Mouse (Mus musculus): ENCODE results near the gene Gm9844. TPM values are rescaled to one million over a fixed set of nuclear protein-coding genes. Genes with fewer than 3 reads are reported as not detected.
A peak's percentile ranks its signal among the peaks of the same experiment; 100 is the strongest.

Gm9844 gene
- total and polyA plus RNA-seq, 2 experiments from 2014 or later = 0.65 to 6.7 TPM

GRCm38 (mm10) chr7:24897224-24897623 is 35.2 kb downstream of the Gm9844 start, which contains the start of gene Cd79a:
TSS of gene Cd79a (plus strand) at chr7:24897381.
- Histone ChIP-seq H3K36me3 (replicated peaks; ENCODE audit: control insufficient read depth, insufficient read depth, low read length) (no peaks in the 10 kb centered on the region), H3K4me3 (ENCODE audit: low read depth, low read length) (no peak within 1 kb of the TSS), H3K4me1 (ENCODE audit: control insufficient read depth, insufficient read depth) (0 out of 2 replicates have a peak, but pooled peaks cover 5% of the 10 kb centered on the region), H3K27me3 (ENCODE audit: control insufficient read depth, insufficient read depth, low read length) (no peaks in the 10 kb centered on the region), H3K27ac (ENCODE audit: low read depth) (no peak within 1 kb of the TSS), H3K9me3 (replicated peaks; ENCODE audit: control insufficient read depth, low read length) (no peaks in the 10 kb centered on the region), H3K9ac (replicated peaks; ENCODE audit: low read depth, low read length) (no peak within 1 kb of the TSS), H3K4me2 (ENCODE audit: low read depth, low read length) (no peak within 1 kb of the TSS)
- WGBS = 69% methylated on average over 12 of the region's 12 CpGs
- no peak for TF ChIP-seq CTCF (IDR thresholded peaks at IDR 0.05; ENCODE audit: low read depth)
- TF ChIP-seq EP300 (IDR thresholded peaks at IDR 0.05; ENCODE audit: low read depth) = no peak
- DNase-seq (ENCODE audit: low spot score) (no peak), ATAC-seq (ENCODE audit: insufficient read depth, low read depth) (no peak)

DNA sequence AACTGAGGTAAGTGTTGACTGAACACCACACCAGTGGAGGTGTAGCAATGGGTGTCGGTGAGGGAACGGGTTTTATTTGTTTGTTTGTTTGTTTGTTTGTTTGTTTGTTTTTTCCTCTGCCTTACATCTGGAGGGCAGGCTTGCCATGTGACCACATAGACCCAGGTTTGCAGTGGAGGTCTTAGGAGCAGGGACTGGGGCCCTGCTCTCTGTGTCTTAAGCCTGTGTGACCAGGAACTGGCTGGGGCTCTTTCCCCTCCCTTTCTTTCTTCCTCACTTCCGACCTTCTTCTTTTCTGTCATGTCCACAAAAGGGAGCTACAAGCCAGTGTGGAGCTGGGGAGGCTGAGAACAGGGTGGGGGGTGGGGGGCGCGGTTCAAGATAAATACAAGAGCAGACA is 35.9 kb downstream of the Gm9844 start:
- H3K9me3 ChIP-seq (replicated peaks; ENCODE audit: control insufficient read depth, low read length) = no peaks in the 10 kb centered on the region
- H3K4me1 ChIP-seq (ENCODE audit: control insufficient read depth, insufficient read depth) = 0 out of 2 replicates have a peak, but pooled peaks cover 9% of the 10 kb centered on the region
- no peak for ATAC-seq (ENCODE audit: insufficient read depth, low read depth)
- H3K9ac ChIP-seq (replicated peaks; ENCODE audit: low read depth, low read length) = no peak overlapping the region
- no peak for DNase-seq (ENCODE audit: low spot score)
- H3K27ac ChIP-seq (ENCODE audit: low read depth) = no peak overlapping the region
- TF ChIP-seq CTCF (IDR thresholded peaks at IDR 0.05; ENCODE audit: low read depth) (no peak), EP300 (IDR thresholded peaks at IDR 0.05; ENCODE audit: low read depth) (no peak)
- no peak overlapping the region for H3K4me3 ChIP-seq (ENCODE audit: low read depth, low read length)
- H3K4me2 ChIP-seq (ENCODE audit: low read depth, low read length) = no peak overlapping the region
- no peaks in the 10 kb centered on the region for H3K27me3 ChIP-seq (ENCODE audit: control insufficient read depth, insufficient read depth, low read length)
- H3K36me3 ChIP-seq (replicated peaks; ENCODE audit: control insufficient read depth, insufficient read depth, low read length) = no peaks in the 10 kb centered on the region
- WGBS = 73% methylated on average over 5 of the region's 5 CpGs

DNA sequence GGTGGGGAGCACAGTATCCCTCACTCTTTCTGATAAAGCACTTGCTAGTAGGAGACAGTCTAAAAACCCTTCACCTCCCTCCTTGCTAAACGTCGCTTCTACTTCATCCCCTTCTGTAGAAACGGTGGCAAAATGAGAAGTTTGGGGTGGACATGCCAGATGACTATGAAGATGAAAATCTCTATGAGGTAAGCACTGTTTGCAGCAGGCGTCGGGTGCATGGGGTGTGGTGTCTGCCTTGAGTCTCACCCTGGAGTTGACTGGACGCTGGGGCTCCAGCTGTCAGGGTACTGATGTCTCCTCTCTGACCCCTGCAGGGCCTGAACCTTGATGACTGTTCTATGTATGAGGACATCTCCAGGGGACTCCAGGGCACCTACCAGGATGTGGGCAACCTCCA is 39.1 kb downstream of the Gm9844 start:
- Histone ChIP-seq H3K9me3 (replicated peaks; ENCODE audit: control insufficient read depth, low read length) (no peaks in the 10 kb centered on the region), H3K4me1 (ENCODE audit: control insufficient read depth, insufficient read depth) (peaks cover 11% of the 10 kb centered on the region; the same call in 1 of the 2 replicates), H3K36me3 (replicated peaks; ENCODE audit: control insufficient read depth, insufficient read depth, low read length) (no peaks in the 10 kb centered on the region), H3K27ac (ENCODE audit: low read depth) (no peak overlapping the region), H3K4me3 (ENCODE audit: low read depth, low read length) (no peak overlapping the region), H3K4me2 (ENCODE audit: low read depth, low read length) (no peak overlapping the region), H3K27me3 (ENCODE audit: control insufficient read depth, insufficient read depth, low read length) (no peaks in the 10 kb centered on the region), H3K9ac (replicated peaks; ENCODE audit: low read depth, low read length) (no peak overlapping the region)
- WGBS = 58% methylated on average over 6 of the region's 6 CpGs
- ATAC-seq (ENCODE audit: insufficient read depth, low read depth) (no peak), DNase-seq (ENCODE audit: low spot score) (no peak)
- TF ChIP-seq EP300 (IDR thresholded peaks at IDR 0.05; ENCODE audit: low read depth) = no peak
- no peak for TF ChIP-seq CTCF (IDR thresholded peaks at IDR 0.05; ENCODE audit: low read depth)

DNA sequence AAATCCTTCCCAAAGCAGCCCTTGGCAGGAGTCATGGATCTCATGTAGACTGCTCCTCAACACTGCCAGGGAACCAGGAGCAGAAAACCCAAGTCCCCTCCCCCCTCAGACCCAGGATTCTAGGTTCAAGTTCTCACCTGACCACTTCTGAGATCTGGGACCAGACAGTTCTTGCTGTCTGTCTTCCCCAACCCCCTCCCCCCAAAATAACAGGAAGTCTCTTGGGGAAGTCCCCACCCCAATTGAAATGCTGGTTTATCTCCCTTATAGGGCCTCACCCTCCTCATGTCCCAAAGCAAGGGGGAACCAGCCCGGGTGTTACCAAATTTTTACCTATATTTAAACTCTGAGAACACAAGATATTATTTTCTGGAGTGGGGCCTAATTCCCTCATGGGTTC is 39.8 kb downstream of the Gm9844 start:
- no peak overlapping the region for H3K9ac ChIP-seq (replicated peaks; ENCODE audit: low read depth, low read length)
- H3K4me3 ChIP-seq (ENCODE audit: low read depth, low read length) = no peak overlapping the region
- no peaks in the 10 kb centered on the region for H3K9me3 ChIP-seq (replicated peaks; ENCODE audit: control insufficient read depth, low read length)
- peak overlapping the region; percentile 84; the same call in 1 of the 2 replicates for H3K4me2 ChIP-seq (ENCODE audit: low read depth, low read length)
- peak overlapping the region; percentile 84 for H3K27ac ChIP-seq (ENCODE audit: low read depth)
- H3K36me3 ChIP-seq (replicated peaks; ENCODE audit: control insufficient read depth, insufficient read depth, low read length) = no peaks in the 10 kb centered on the region
- ATAC-seq (ENCODE audit: insufficient read depth, low read depth) = no peak
- 20% methylated on average over 1 of the region's 1 CpGs for WGBS
- no peaks in the 10 kb centered on the region for H3K27me3 ChIP-seq (ENCODE audit: control insufficient read depth, insufficient read depth, low read length)
- no peak for DNase-seq (ENCODE audit: low spot score)
- TF ChIP-seq EP300 (IDR thresholded peaks at IDR 0.05; ENCODE audit: low read depth) (no peak), CTCF (IDR thresholded peaks at IDR 0.05; ENCODE audit: low read depth) (no peak)
- H3K4me1 ChIP-seq (ENCODE audit: control insufficient read depth, insufficient read depth) = peaks cover 11% of the 10 kb centered on the region; the same call in 1 of the 2 replicates

GRCm38 (mm10) chr7:24902264-24902629 is 40.2 kb downstream of the Gm9844 start:
- H3K27ac ChIP-seq (ENCODE audit: low read depth) = peak overlapping the region; percentile 84
- WGBS = 43% methylated on average over 2 of the region's 2 CpGs
- peak overlapping the region; percentile 59 for H3K4me3 ChIP-seq (ENCODE audit: low read depth, low read length)
- H3K36me3 ChIP-seq (replicated peaks; ENCODE audit: control insufficient read depth, insufficient read depth, low read length) = no peaks in the 10 kb centered on the region
- H3K9me3 ChIP-seq (replicated peaks; ENCODE audit: control insufficient read depth, low read length) = no peaks in the 10 kb centered on the region
- peak overlapping the region; percentile 60 for H3K9ac ChIP-seq (replicated peaks; ENCODE audit: low read depth, low read length)
- no peak for DNase-seq (ENCODE audit: low spot score)
- ATAC-seq (ENCODE audit: insufficient read depth, low read depth) = no peak
- H3K4me2 ChIP-seq (ENCODE audit: low read depth, low read length) = peak overlapping the region; percentile 84
- H3K27me3 ChIP-seq (ENCODE audit: control insufficient read depth, insufficient read depth, low read length) = no peaks in the 10 kb centered on the region
- peaks cover 11% of the 10 kb centered on the region; the same call in 1 of the 2 replicates for H3K4me1 ChIP-seq (ENCODE audit: control insufficient read depth, insufficient read depth)
- TF ChIP-seq EP300 (IDR thresholded peaks at IDR 0.05; ENCODE audit: low read depth) = no peak
- no peak for TF ChIP-seq CTCF (IDR thresholded peaks at IDR 0.05; ENCODE audit: low read depth)

Data from heart, postnatal 0 days (tissue).